Mouse (Mus musculus) stomach, postnatal 0 days (tissue): ENCODE measurements around the gene Snx1.

Experiments
- CTCF ChIP-seq: IDR thresholded peaks from 2 replicates; pipeline ENCODE4 v1.5.1; 2016; ENCODE audit warnings: antibody characterized with exemption, low read depth, mild to moderate bottlenecking, moderate library complexity
- EP300 ChIP-seq: optimal IDR thresholded peaks from 2 replicates; pipeline ENCODE3; 2016; ENCODE audit warnings: antibody characterized with exemption

GRCm38 (mm10) chr9:66146141-66146540 is 19.8 kb upstream of the Snx1 start:
- no peak for TF ChIP-seq CTCF
- no peak for TF ChIP-seq EP300
